Mouse (Mus musculus): ENCODE data around the gene Rufy2. TPM values are rescaled to one million over a fixed set of nuclear protein-coding genes. Genes with fewer than 3 reads are reported as not detected.

Gene Rufy2
- total and polyA plus RNA-seq, 3 experiments, result 1.8 to 2.6 TPM; not detected in 1

- peaks cover 0 to 5% of the 10 kb centered on the region in 2 experiments; a peak in 2 of 4 replicates for H3K36me3 ChIP-seq (ENCODE audit: control insufficient read depth in 1 of 2, insufficient read depth in 2 of 2, low read length in 2 of 2)
- no peak overlapping the region for H3K27ac ChIP-seq (ENCODE audit: control insufficient read depth, low read depth, low read length)
- H3K4me3 ChIP-seq (ENCODE audit: control insufficient read depth in 1 of 2, insufficient read depth in 1 of 2, low read depth in 2 of 2, low read length in 2 of 2), result no peak overlapping the region
- no peaks in the 10 kb centered on the region for H3K79me2 ChIP-seq (ENCODE audit: control insufficient read depth, insufficient read depth, low read length, poor library complexity)
- no peaks in the 10 kb centered on the region for H3K27me3 ChIP-seq (ENCODE audit: control insufficient read depth in 1 of 2, insufficient read depth in 2 of 2, low read length in 2 of 2)
- H3K9me3 ChIP-seq (replicated peaks; ENCODE audit: insufficient read depth, low read length), result no peaks in the 10 kb centered on the region
- H3K4me1 ChIP-seq (ENCODE audit: control insufficient read depth in 1 of 2, insufficient read depth in 2 of 2, low read length in 2 of 2), result no peaks in the 10 kb centered on the region
- no peak for TF ChIP-seq BHLHE40 (IDR thresholded peaks at IDR 0.05; ENCODE audit: borderline replicate concordance, low read depth, low read length)
- no peak for TF ChIP-seq ZKSCAN1 (IDR thresholded peaks at IDR 0.05; ENCODE audit: low read depth, low read length)
- no peak for TF ChIP-seq GATA1 (IDR thresholded peaks at IDR 0.05; ENCODE audit: low read depth, low read length)
- no peak for TF ChIP-seq MEF2A (IDR thresholded peaks at IDR 0.05; ENCODE audit: extremely low read depth, insufficient replicate concordance, low read depth, low read length, poor library complexity, severe bottlenecking)
- no peak for TF ChIP-seq GABPA (IDR thresholded peaks at IDR 0.05; ENCODE audit: low read depth, low read length)
- no peak for TF ChIP-seq RAD21 (IDR thresholded peaks at IDR 0.05; ENCODE audit: low read depth, low read length)
- TF ChIP-seq TBP (IDR thresholded peaks at IDR 0.05; ENCODE audit: low read depth, low read length), result no peak
- no peak for TF ChIP-seq CTCF (IDR thresholded peaks at IDR 0.05 in 2 of 3, conservative IDR thresholded peaks at IDR 0.05 in 1 of 3; ENCODE audit: control insufficient read depth in 1 of 3, insufficient read depth in 1 of 3, low read depth in 2 of 3, low read length in 3 of 3, poor library complexity in 1 of 3, severe bottlenecking in 1 of 3)
- TF ChIP-seq E2F4 (IDR thresholded peaks at IDR 0.05; ENCODE audit: borderline replicate concordance, low read depth, low read length), result no peak
- TF ChIP-seq ETS1 (IDR thresholded peaks at IDR 0.05; ENCODE audit: low read depth, low read length), result no peak
- no peak for TF ChIP-seq TAL1 (IDR thresholded peaks at IDR 0.05; ENCODE audit: low read length)
- TF ChIP-seq CHD1 (IDR thresholded peaks at IDR 0.05; ENCODE audit: low read depth, low read length), result no peak
- no peak for TF ChIP-seq POLR2AphosphoS5 (IDR thresholded peaks at IDR 0.05; ENCODE audit: borderline replicate concordance, low read depth, low read length)
- TF ChIP-seq ZNF384 (IDR thresholded peaks at IDR 0.05; ENCODE audit: low read depth, low read length), result no peak
- no peak for TF ChIP-seq MAFK (IDR thresholded peaks at IDR 0.05; ENCODE audit: borderline replicate concordance, low read depth, low read length)
- TF ChIP-seq KAT2A (conservative IDR thresholded peaks at IDR 0.05; ENCODE audit: low read depth, low read length), result no peak
- TF ChIP-seq ZMIZ1 (IDR thresholded peaks at IDR 0.05; ENCODE audit: low read depth, low read length), result no peak
- DNase-seq (ENCODE audit: low read depth, low spot score), result no peak
- H3K9ac ChIP-seq (ENCODE audit: control insufficient read depth, low read depth, low read length, poor library complexity, severe bottlenecking), result no peak overlapping the region
Observed at GRCm38 (mm10) chr10:62966291-62966690, 13.7 kb upstream of the Rufy2 start.

- no peak for DNase-seq (ENCODE audit: low read depth, low spot score)
- no peak for TF ChIP-seq UBTF (IDR thresholded peaks at IDR 0.05; ENCODE audit: borderline replicate concordance, insufficient read depth, low read depth, low read length)
- no peak for TF ChIP-seq BHLHE40 (IDR thresholded peaks at IDR 0.05; ENCODE audit: borderline replicate concordance, low read depth, low read length)
- no peak for TF ChIP-seq E2F4 (IDR thresholded peaks at IDR 0.05; ENCODE audit: borderline replicate concordance, low read depth, low read length)
- no peak for TF ChIP-seq JUND (IDR thresholded peaks at IDR 0.05; ENCODE audit: low read depth, low read length)
- no peak for TF ChIP-seq ETS1 (IDR thresholded peaks at IDR 0.05; ENCODE audit: low read depth, low read length)
- TF ChIP-seq TCF12 (IDR thresholded peaks at IDR 0.05; ENCODE audit: low read depth, low read length), result no peak
- no peak for TF ChIP-seq KAT2A (conservative IDR thresholded peaks at IDR 0.05; ENCODE audit: low read depth, low read length)
- no peak for TF ChIP-seq TAL1 (IDR thresholded peaks at IDR 0.05; ENCODE audit: low read length)
- TF ChIP-seq MAX (IDR thresholded peaks at IDR 0.05; ENCODE audit: low read length), result no peak
- TF ChIP-seq SIN3A (IDR thresholded peaks at IDR 0.05; ENCODE audit: low read length), result no peak
- TF ChIP-seq ZMIZ1 (IDR thresholded peaks at IDR 0.05; ENCODE audit: low read depth, low read length), result no peak
Observed at GRCm38 (mm10) chr10:62971821-62972220, 8.2 kb upstream of the Rufy2 start.

More at GRCm38 (mm10) chr10:62971821-62972220, 8.2 kb upstream of the Rufy2 start:
- H3K27me3 ChIP-seq (ENCODE audit: control insufficient read depth in 1 of 2, insufficient read depth in 2 of 2, low read length in 2 of 2), result no peaks in the 10 kb centered on the region
- H3K36me3 ChIP-seq (ENCODE audit: control insufficient read depth in 1 of 2, insufficient read depth in 2 of 2, low read length in 2 of 2), result peaks cover 0 to 4% of the 10 kb centered on the region in 2 experiments; a peak in 2 of 4 replicates
- H3K27ac ChIP-seq (ENCODE audit: control insufficient read depth, low read depth, low read length), result no peak overlapping the region
- no peaks in the 10 kb centered on the region for H3K9me3 ChIP-seq (replicated peaks; ENCODE audit: insufficient read depth, low read length)
- no peaks in the 10 kb centered on the region for H3K79me2 ChIP-seq (ENCODE audit: control insufficient read depth, insufficient read depth, low read length, poor library complexity)
- no peaks in the 10 kb centered on the region for H3K4me1 ChIP-seq (ENCODE audit: control insufficient read depth in 1 of 2, insufficient read depth in 2 of 2, low read length in 2 of 2)
- H3K9ac ChIP-seq (ENCODE audit: control insufficient read depth, low read depth, low read length, poor library complexity, severe bottlenecking), result no peak overlapping the region
- no peak overlapping the region for H3K4me3 ChIP-seq (ENCODE audit: control insufficient read depth in 1 of 2, insufficient read depth in 1 of 2, low read depth in 2 of 2, low read length in 2 of 2)
